Mouse (Mus musculus): ENCODE results near the gene Cfap99.

The Cfap99 gene

GRCm38 (mm10) chr5:34276746-34277145, 11.7 kb upstream of the Cfap99 start:
- in situ Hi-C loops (cut with MboI; ENCODE audit: low sequenced_read_pairs) = no loop called here

- in situ Hi-C loops (cut with MboI; ENCODE audit: low sequenced_read_pairs) = no loop called here
Observed at GRCm38 (mm10) chr5:34278058-34278457, 10.3 kb upstream of the Cfap99 start.

- in situ Hi-C loops (cut with MboI; ENCODE audit: low sequenced_read_pairs) = no loop called here
Observed at GRCm38 (mm10) chr5:34279214-34279613, 9.2 kb upstream of the Cfap99 start.

- in situ Hi-C loops (cut with MboI; ENCODE audit: low sequenced_read_pairs) = no loop called here
Observed at GRCm38 (mm10) chr5:34280976-34281375, 7.4 kb upstream of the Cfap99 start.

- in situ Hi-C loops (cut with MboI; ENCODE audit: low sequenced_read_pairs) = no loop called here
Observed at GRCm38 (mm10) chr5:34283355-34283754, 5.0 kb upstream of the Cfap99 start.

GRCm38 (mm10) chr5:34284156-34284750, 4.1 kb upstream of the Cfap99 start:
- in situ Hi-C loops (cut with MboI; ENCODE audit: low sequenced_read_pairs) = no loop called here

GRCm38 (mm10) chr5:34285285-34285684, 3.1 kb upstream of the Cfap99 start:
- in situ Hi-C loops (cut with MboI; ENCODE audit: low sequenced_read_pairs) = no loop called here

GRCm38 (mm10) chr5:34286516-34286915, 1.9 kb upstream of the Cfap99 start:
- in situ Hi-C loops (cut with MboI; ENCODE audit: low sequenced_read_pairs) = no loop called here

GRCm38 (mm10) chr5:34287001-34287837, 1.2 kb upstream of the Cfap99 start:
- in situ Hi-C loops (cut with MboI; ENCODE audit: low sequenced_read_pairs) = no loop called here

- in situ Hi-C loops (cut with MboI; ENCODE audit: low sequenced_read_pairs) = no loop called here
Observed at GRCm38 (mm10) chr5:34287838-34288145, 608 bp upstream of the Cfap99 start.

GRCm38 (mm10) chr5:34289286-34289685, 886 bp downstream of the Cfap99 start:
- in situ Hi-C loops (cut with MboI; ENCODE audit: low sequenced_read_pairs) = no loop called here

GRCm38 (mm10) chr5:34293363-34293762, 5.0 kb downstream of the Cfap99 start:
- in situ Hi-C loops (cut with MboI; ENCODE audit: low sequenced_read_pairs) = no loop called here

GRCm38 (mm10) chr5:34294696-34295095, 6.3 kb downstream of the Cfap99 start:
- in situ Hi-C loops (cut with MboI; ENCODE audit: low sequenced_read_pairs) = no loop called here

GRCm38 (mm10) chr5:34295141-34295540, 6.7 kb downstream of the Cfap99 start:
- in situ Hi-C loops (cut with MboI; ENCODE audit: low sequenced_read_pairs) = no loop called here

- in situ Hi-C loops (cut with MboI; ENCODE audit: low sequenced_read_pairs) = no loop called here
Observed at GRCm38 (mm10) chr5:34298061-34298460, 9.7 kb downstream of the Cfap99 start.

- in situ Hi-C loops (cut with MboI; ENCODE audit: low sequenced_read_pairs) = no loop called here
Observed at GRCm38 (mm10) chr5:34298937-34299535, 10.6 kb downstream of the Cfap99 start.

- in situ Hi-C loops (cut with MboI; ENCODE audit: low sequenced_read_pairs) = no loop called here
Observed at GRCm38 (mm10) chr5:34302377-34302776, 14.0 kb downstream of the Cfap99 start.

- in situ Hi-C loops (cut with MboI; ENCODE audit: low sequenced_read_pairs) = no loop called here
Observed at GRCm38 (mm10) chr5:34309016-34309415, 20.6 kb downstream of the Cfap99 start.

GRCm38 (mm10) chr5:34319491-34320034, 31.2 kb downstream of the Cfap99 start:
- in situ Hi-C loops (cut with MboI; ENCODE audit: low sequenced_read_pairs) = no loop called here

GRCm38 (mm10) chr5:34321236-34321635, 32.8 kb downstream of the Cfap99 start:
- in situ Hi-C loops (cut with MboI; ENCODE audit: low sequenced_read_pairs) = no loop called here

- in situ Hi-C loops (cut with MboI; ENCODE audit: low sequenced_read_pairs) = no loop called here
Observed at GRCm38 (mm10) chr5:34325286-34325685, 36.9 kb downstream of the Cfap99 start.

- in situ Hi-C loops (cut with MboI; ENCODE audit: low sequenced_read_pairs) = no loop called here
Observed at GRCm38 (mm10) chr5:34326249-34326691, 37.9 kb downstream of the Cfap99 start.
